Mouse (Mus musculus) MEL (cell line): ENCODE measurements around the gene Gm42517. TPM values are rescaled to one million over a fixed set of nuclear protein-coding genes. Genes with fewer than 3 reads are reported as not detected.

ENCODE experiments used
- DNase-seq: peaks from one replicate; pipeline ENCODE4 v3.0.0; 2011; ENCODE audit warnings: low read depth, low spot score
- H3K27ac ChIP-seq: 2 replicates; pipeline ENCODE4 v1.5.1; 2012; ENCODE audit warnings: low read depth, mild to moderate bottlenecking, control low read depth, low read length, moderate library complexity; ENCODE audit not compliant: control insufficient read depth
- H3K27me3 ChIP-seq, 2 experiments: fragments of 150-350 bp in 1 of 2; sonication (generic) in 1 of 2; 2 replicates each; pipeline ENCODE4 v1.6.1; 2012; ENCODE audit warnings: low read length in 2 of 2, mild to moderate bottlenecking in 2 of 2, improper control_type of control experiment in 1 of 2, moderate library complexity in 1 of 2; ENCODE audit not compliant: insufficient read depth in 2 of 2, control insufficient read depth in 1 of 2
- H3K36me3 ChIP-seq, 2 experiments: 2 replicates each; pipeline ENCODE4 v1.6.1; 2012 to 2014; ENCODE audit warnings: low read length in 2 of 2, improper control_type of control experiment in 1 of 2, inconsistent platforms in 1 of 2, mild to moderate bottlenecking in 1 of 2; ENCODE audit not compliant: insufficient read depth in 2 of 2, control insufficient read depth in 1 of 2
- H3K4me1 ChIP-seq, 2 experiments: fragments of 150-350 bp in 1 of 2; sonication (generic) in 1 of 2; 2 replicates each; pipeline ENCODE4 v1.6.1; 2012; ENCODE audit warnings: low read length in 2 of 2, improper control_type of control experiment in 1 of 2, mild to moderate bottlenecking in 1 of 2; ENCODE audit not compliant: insufficient read depth in 2 of 2, control insufficient read depth in 1 of 2
- H3K4me3 ChIP-seq, 2 experiments: fragments of 150-350 bp in 1 of 2; sonication (generic) in 1 of 2; 2 replicates each; pipeline ENCODE4 v1.5.1; 2012; ENCODE audit warnings: low read depth in 2 of 2, low read length in 2 of 2, mild to moderate bottlenecking in 2 of 2, moderate library complexity in 2 of 2, control low read depth in 1 of 2, improper control_type of control experiment in 1 of 2; ENCODE audit not compliant: control insufficient read depth in 1 of 2, insufficient read depth in 1 of 2
- H3K79me2 ChIP-seq: 2 replicates; pipeline ENCODE4 v1.6.1; 2012; ENCODE audit warnings: mild to moderate bottlenecking, low read length, moderate library complexity; ENCODE audit not compliant: control insufficient read depth, poor library complexity, insufficient read depth
- H3K9ac ChIP-seq: 2 replicates; pipeline ENCODE4 v1.6.1; 2012; ENCODE audit warnings: low read depth, mild to moderate bottlenecking, control low read depth, low read length, moderate library complexity; ENCODE audit not compliant: control insufficient read depth, poor library complexity, severe bottlenecking
- H3K9me3 ChIP-seq: fragments of 150-350 bp; sonication (generic); replicated peaks from 2 replicates; pipeline ENCODE4 v1.6.1; 2012; ENCODE audit warnings: mild to moderate bottlenecking, low read length, improper control_type of control experiment, moderate library complexity; ENCODE audit not compliant: insufficient read depth
- BHLHE40 ChIP-seq: IDR thresholded peaks from 2 replicates; pipeline ENCODE4 v1.6.1; 2012; ENCODE audit warnings: low read depth, mild to moderate bottlenecking, inconsistent platforms, low read length, improper control_type of control experiment, borderline replicate concordance
- CTCF ChIP-seq, 3 experiments: IDR thresholded peaks in 2 of 3; conservative IDR thresholded peaks in 1 of 3; 2 replicates each; pipeline ENCODE4 v1.5.1; 2011 to 2012; ENCODE audit warnings: low read length in 3 of 3, low read depth in 2 of 3, mild to moderate bottlenecking in 2 of 3, improper control_type of control experiment in 1 of 3, inconsistent platforms in 1 of 3, mixed read lengths in 1 of 3, moderate library complexity in 1 of 3; ENCODE audit not compliant: control insufficient read depth in 1 of 3, insufficient read depth in 1 of 3, poor library complexity in 1 of 3, severe bottlenecking in 1 of 3
- ETS1 ChIP-seq: IDR thresholded peaks from 2 replicates; pipeline ENCODE4 v1.6.1; 2012; ENCODE audit warnings: low read depth, mild to moderate bottlenecking, inconsistent platforms, low read length, improper control_type of control experiment, moderate library complexity
- GABPA ChIP-seq: IDR thresholded peaks from 2 replicates; pipeline ENCODE4 v1.6.1; 2012; ENCODE audit warnings: low read depth, mild to moderate bottlenecking, inconsistent platforms, low read length, improper control_type of control experiment, moderate library complexity
- GATA1 ChIP-seq: IDR thresholded peaks from 2 replicates; pipeline ENCODE4 v1.6.1; 2011; ENCODE audit warnings: low read depth, low read length, improper control_type of control experiment
- KAT2A ChIP-seq: conservative IDR thresholded peaks from 2 replicates; pipeline ENCODE4 v1.6.1; 2012; ENCODE audit warnings: low read depth, low read length, improper control_type of control experiment, inconsistent platforms
- MAZ ChIP-seq: IDR thresholded peaks from 2 replicates; pipeline ENCODE4 v1.6.1; 2012; ENCODE audit warnings: low read depth, mild to moderate bottlenecking, inconsistent platforms, low read length, improper control_type of control experiment
- MXI1 ChIP-seq: IDR thresholded peaks from 2 replicates; pipeline ENCODE4 v1.6.1; 2011; ENCODE audit warnings: mild to moderate bottlenecking, low read depth, low read length, improper control_type of control experiment
- MYB ChIP-seq: IDR thresholded peaks from 2 replicates; pipeline ENCODE4 v1.6.1; 2011; ENCODE audit warnings: mild to moderate bottlenecking, low read depth, low read length, improper control_type of control experiment
- MYC ChIP-seq: IDR thresholded peaks from 2 replicates; pipeline ENCODE4 v1.6.1; 2011; ENCODE audit warnings: low read depth, mild to moderate bottlenecking, low read length, improper control_type of control experiment, moderate library complexity
- NELFE ChIP-seq: IDR thresholded peaks from 2 replicates; pipeline ENCODE4 v1.6.1; 2011; ENCODE audit warnings: low read depth, low read length, improper control_type of control experiment
- NRF1 ChIP-seq: IDR thresholded peaks from 2 replicates; pipeline ENCODE4 v1.6.1; 2014; ENCODE audit warnings: low read depth, mild to moderate bottlenecking, inconsistent platforms, low read length, improper control_type of control experiment, moderate library complexity; ENCODE audit not compliant: poor library complexity, insufficient read depth, severe bottlenecking
- POLR2A ChIP-seq, 2 experiments: IDR thresholded peaks; 2 replicates each; pipeline ENCODE4 v1.6.1; 2011 to 2012; ENCODE audit warnings: low read length in 2 of 2, mild to moderate bottlenecking in 2 of 2, control low read depth in 1 of 2, improper control_type of control experiment in 1 of 2, low read depth in 1 of 2, moderate library complexity in 1 of 2; ENCODE audit not compliant: control insufficient read depth in 1 of 2, insufficient read depth in 1 of 2, poor library complexity in 1 of 2
- RCOR1 ChIP-seq: IDR thresholded peaks from 2 replicates; pipeline ENCODE4 v1.6.1; 2012; ENCODE audit warnings: low read depth, mild to moderate bottlenecking, inconsistent platforms, low read length, improper control_type of control experiment
- TCF12 ChIP-seq: IDR thresholded peaks from 2 replicates; pipeline ENCODE4 v1.6.1; 2014; ENCODE audit warnings: low read depth, mild to moderate bottlenecking, inconsistent platforms, low read length, improper control_type of control experiment, moderate library complexity
- UBTF ChIP-seq: IDR thresholded peaks from 2 replicates; pipeline ENCODE4 v1.6.1; 2012; ENCODE audit warnings: low read depth, mild to moderate bottlenecking, inconsistent platforms, low read length, improper control_type of control experiment, moderate library complexity, borderline replicate concordance; ENCODE audit not compliant: insufficient read depth
- USF1 ChIP-seq: IDR thresholded peaks from 2 replicates; pipeline ENCODE4 v1.6.1; 2014; ENCODE audit warnings: low read depth, mild to moderate bottlenecking, inconsistent platforms, low read length, improper control_type of control experiment, moderate library complexity
- USF2 ChIP-seq, 2 experiments: IDR thresholded peaks; 2 replicates each; pipeline ENCODE4 v1.6.1; 2011 to 2012; ENCODE audit warnings: improper control_type of control experiment in 2 of 2, low read length in 2 of 2, borderline replicate concordance in 1 of 2, inconsistent platforms in 1 of 2, low read depth in 1 of 2, mild to moderate bottlenecking in 1 of 2; ENCODE audit not compliant: insufficient read depth in 1 of 2
- ZC3H11A ChIP-seq: IDR thresholded peaks from 2 replicates; pipeline ENCODE4 v1.6.1; 2012; ENCODE audit warnings: low read depth, mild to moderate bottlenecking, inconsistent platforms, low read length, improper control_type of control experiment
- ZMIZ1 ChIP-seq: IDR thresholded peaks from 2 replicates; pipeline ENCODE4 v1.6.1; 2012; ENCODE audit warnings: low read depth, mild to moderate bottlenecking, inconsistent platforms, low read length, improper control_type of control experiment, moderate library complexity
- polyA plus RNA-seq, 2 experiments: library from polyadenylated mRNA; stranded (reverse) in 1 of 2; unstranded in 1 of 2; fragments of >175 nt in 1 of 2; fragments of >200 nt in 1 of 2; gene quantifications; 2 replicates each; pipeline versions ENCODE4 v1.2.1 to v1.2.4; 2012; ENCODE audit warnings: low replicate concordance in 2 of 2, low read depth in 1 of 2; ENCODE audit not compliant: insufficient read length in 2 of 2, insufficient read depth in 1 of 2, missing spikeins in 1 of 2
- total RNA-seq: library from RNA; depleted of rRNA; stranded (reverse); fragments of 300-350 nt; gene quantifications from 2 replicates; pipeline ENCODE4 v1.2.3, GENCODE M21; 2012; rRNA removed

Gene Gm42517
- total RNA-seq: not detected in 2 replicates
- not detected for polyA plus RNA-seq

- Histone ChIP-seq H3K4me1 (no peaks in the 10 kb centered on the region; a peak in 1 of 4 replicates), H3K4me3 (no peak within 1 kb of the TSS), H3K36me3 (no peaks in the 10 kb centered on the region), H3K9ac (no peak within 1 kb of the TSS), H3K79me2 (no peaks in the 10 kb centered on the region), H3K27ac (no peak within 1 kb of the TSS), H3K27me3 (no peaks in the 10 kb centered on the region), H3K9me3 (no peaks in the 10 kb centered on the region)
- no peak for TF ChIP-seq NRF1
- no peak for TF ChIP-seq MXI1
- no peak for TF ChIP-seq ZMIZ1
- TF ChIP-seq ZC3H11A: no peak
- TF ChIP-seq USF2 (IDR thresholded peaks at IDR 0.05; ENCODE audit: borderline replicate concordance in 1 of 2, insufficient read depth in 1 of 2, low read depth in 1 of 2, low read length in 2 of 2): no peak
- TF ChIP-seq POLR2A (IDR thresholded peaks at IDR 0.05; ENCODE audit: control insufficient read depth in 1 of 2, insufficient read depth in 1 of 2, low read depth in 1 of 2, low read length in 2 of 2, poor library complexity in 1 of 2): no peak
- TF ChIP-seq KAT2A: no peak
- TF ChIP-seq BHLHE40: no peak
- TF ChIP-seq UBTF: no peak
- TF ChIP-seq ETS1: no peak
- TF ChIP-seq GATA1: no peak
- TF ChIP-seq GABPA: no peak
- TF ChIP-seq MYB: no peak
- no peak for TF ChIP-seq NELFE
- no peak for TF ChIP-seq MAZ
- DNase-seq: no peak
These were observed at the start of gene Gm42517 for GRCm38 (mm10) chr5:108367871-108368332. Gene Gm42517, minus strand, starts transcription at chr5:108367922.

- Histone ChIP-seq H3K9ac (no peak overlapping the region), H3K36me3 (no peaks in the 10 kb centered on the region; a peak in 1 of 4 replicates), H3K4me3 (no peak overlapping the region), H3K4me1 (peaks cover 5 to 6% of the 10 kb centered on the region in 2 experiments; a peak in 3 of 4 replicates), H3K79me2 (no peaks in the 10 kb centered on the region), H3K27me3 (no peaks in the 10 kb centered on the region), H3K9me3 (no peaks in the 10 kb centered on the region), H3K27ac (no peak overlapping the region)
- peak; percentile 26 for DNase-seq
- TF ChIP-seq TCF12: no peak
- TF ChIP-seq RCOR1: no peak
- TF ChIP-seq MYB: no peak
- TF ChIP-seq MYC: no peak
- TF ChIP-seq USF1: no peak
- TF ChIP-seq CTCF (IDR thresholded peaks at IDR 0.05 in 2 of 3, conservative IDR thresholded peaks at IDR 0.05 in 1 of 3; ENCODE audit: control insufficient read depth in 1 of 3, insufficient read depth in 1 of 3, low read depth in 2 of 3, low read length in 3 of 3, poor library complexity in 1 of 3, severe bottlenecking in 1 of 3): no peak
- TF ChIP-seq BHLHE40: no peak
- TF ChIP-seq GATA1: no peak
These were observed 47.0 kb upstream of the Gm42517 start for GRCm38 (mm10) chr5:108414711-108415110.
